Mouse (Mus musculus) hindbrain, embryonic 11.5 days (tissue): ENCODE data around the gene Zfp706. TPM values are rescaled to one million over a fixed set of nuclear protein-coding genes. Genes with fewer than 3 reads are reported as not detected.

Source experiments
- ATAC-seq: fragments of 200-750 bp; cut with Nextera tagmentation; 2 replicates; pipeline ENCODE4 v1.8.0; 2017; ENCODE audit warnings: mild to moderate bottlenecking, moderate TSS enrichment, moderate library complexity; ENCODE audit not compliant: low FRiP score
- DNase-seq: peaks from one replicate; pipeline ENCODE4 v3.0.0-alpha.2; 2015; ENCODE audit warnings: low spot score
- H3K27ac ChIP-seq: fragments of 300-500 bp; sonication (generic); 2 replicates; pipeline ENCODE4 v1.5.1; 2014; ENCODE audit warnings: mild to moderate bottlenecking, low read depth, low read length
- H3K27me3 ChIP-seq: fragments of 300-500 bp; sonication (generic); 2 replicates; pipeline ENCODE4 v1.6.1; 2014; ENCODE audit warnings: mild to moderate bottlenecking, low read length, moderate library complexity, mixed read lengths; ENCODE audit not compliant: control insufficient read depth, insufficient read depth
- H3K36me3 ChIP-seq: fragments of 300-500 bp; sonication (generic); 2 replicates; pipeline ENCODE4 v1.6.1; 2014; ENCODE audit warnings: mild to moderate bottlenecking, low read length, moderate library complexity, mixed read lengths; ENCODE audit not compliant: control insufficient read depth, insufficient read depth
- H3K4me1 ChIP-seq: fragments of 300-500 bp; sonication (generic); replicated peaks from 2 replicates; pipeline ENCODE4 v1.6.1; 2014; ENCODE audit warnings: low read length, mixed read lengths; ENCODE audit not compliant: control insufficient read depth, insufficient read depth
- H3K4me2 ChIP-seq: fragments of 300-500 bp; sonication (generic); replicated peaks from 2 replicates; pipeline ENCODE4 v1.6.1; 2014; ENCODE audit warnings: mild to moderate bottlenecking, low read depth, low read length
- H3K4me3 ChIP-seq: fragments of 300-500 bp; sonication (generic); 2 replicates; pipeline ENCODE4 v1.5.1; 2014; ENCODE audit warnings: low read depth, low read length
- H3K9ac ChIP-seq: fragments of 300-500 bp; sonication (generic); 2 replicates; pipeline ENCODE4 v1.6.1; 2014; ENCODE audit warnings: low read depth, low read length
- H3K9me3 ChIP-seq: fragments of 300-500 bp; sonication (generic); 2 replicates; pipeline ENCODE4 v1.6.1; 2016; ENCODE audit warnings: low read length; ENCODE audit not compliant: control insufficient read depth
- WGBS: fragments of 180-500 bp; shearing (Covaris S2); extraction: QIAGEN DNeasy Blood & Tissue Kit; methylation state at CpG from one replicate; pipeline ENCODE4 v1.1.7; 2014; 5-methylcytosine and 5-hydroxymethylcytosine counted together
- polyA plus RNA-seq: library from polyadenylated mRNA; unstranded; fragments of >200 nt; fragmentation: Nextera tagmentation; extraction: Ambion mirVana; gene quantifications from 2 replicates; pipeline ENCODE4 v1.2.1, GENCODE M21; 2014

Gene Zfp706
- polyA plus RNA-seq, 1 experiment from 2014 or later, result 360 TPM

DNA sequence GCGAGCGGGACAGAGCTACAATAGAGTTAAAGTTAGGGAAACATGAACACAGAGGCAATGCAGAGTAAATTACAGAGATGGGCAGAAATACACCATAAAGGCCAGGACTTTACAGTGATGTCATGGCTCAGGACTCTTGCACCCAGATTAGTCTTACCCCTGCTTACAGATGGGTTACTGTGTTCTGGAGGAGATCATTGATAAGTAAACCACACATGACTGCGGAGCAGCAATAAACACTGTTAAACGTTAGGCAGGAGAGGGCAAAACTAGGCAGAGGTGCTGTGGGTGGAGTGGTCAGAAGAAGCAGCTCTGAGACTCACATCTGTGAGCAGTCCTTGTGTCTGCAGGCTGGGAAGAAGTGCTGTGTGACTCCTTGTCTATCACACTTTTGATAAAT, 18.9 kb upstream of the Zfp706 start:
- Histone ChIP-seq H3K27me3 (no peaks in the 10 kb centered on the region), H3K9me3 (no peaks in the 10 kb centered on the region), H3K4me1 (no peaks in the 10 kb centered on the region), H3K4me3 (no peak overlapping the region), H3K9ac (no peak overlapping the region), H3K36me3 (no peaks in the 10 kb centered on the region), H3K27ac (no peak overlapping the region), H3K4me2 (no peak overlapping the region)
- WGBS, result 92% methylated on average over 4 of the region's 4 CpGs
- no peak for DNase-seq
- no peak for ATAC-seq

DNA sequence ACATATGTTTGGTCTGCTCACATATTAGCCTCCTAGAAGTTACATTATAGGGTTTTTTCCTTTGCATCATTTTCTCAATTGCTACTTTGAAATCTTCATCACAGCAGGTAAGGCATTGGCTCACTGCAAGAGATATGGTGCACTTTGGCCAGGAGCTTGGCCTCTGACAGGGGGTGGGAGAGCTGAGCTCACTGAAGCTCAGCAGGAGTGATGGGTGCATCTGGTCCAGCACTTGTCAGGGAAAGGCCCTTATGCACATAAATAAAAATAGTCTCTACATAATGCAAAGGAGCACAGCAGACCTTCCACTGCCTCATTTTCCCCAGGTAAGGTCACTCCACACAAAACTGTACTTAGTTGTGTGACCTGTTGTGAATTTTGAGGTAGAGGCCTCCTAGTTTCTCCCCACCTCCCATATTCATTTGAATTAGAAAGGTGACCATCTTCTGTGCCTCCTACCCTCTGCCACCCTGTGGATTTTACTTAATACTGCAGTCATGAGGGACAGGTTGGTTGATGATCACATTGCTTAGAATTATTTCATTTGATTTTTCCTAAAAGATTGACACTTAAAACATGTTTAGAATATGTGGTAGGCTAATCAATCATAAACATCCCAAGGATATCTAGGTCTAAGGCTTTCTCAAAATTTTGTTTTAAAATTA, 13.1 kb upstream of the Zfp706 start:
- Histone ChIP-seq H3K4me3 (no peak overlapping the region), H3K4me1 (no peaks in the 10 kb centered on the region), H3K36me3 (no peaks in the 10 kb centered on the region), H3K4me2 (no peak overlapping the region), H3K27me3 (no peaks in the 10 kb centered on the region), H3K9ac (no peak overlapping the region), H3K27ac (no peak overlapping the region), H3K9me3 (no peaks in the 10 kb centered on the region)
- DNase-seq, result no peak
- ATAC-seq, result no peak

- no peaks in the 10 kb centered on the region for H3K4me1 ChIP-seq
- no peak overlapping the region for H3K9ac ChIP-seq
- 79% methylated on average over 3 of the region's 3 CpGs for WGBS
- no peaks in the 10 kb centered on the region for H3K27me3 ChIP-seq
- H3K27ac ChIP-seq, result no peak overlapping the region
- H3K4me3 ChIP-seq, result no peak overlapping the region
- no peaks in the 10 kb centered on the region for H3K9me3 ChIP-seq
- H3K4me2 ChIP-seq, result no peak overlapping the region
- H3K36me3 ChIP-seq, result no peaks in the 10 kb centered on the region
- no peak for DNase-seq
- no peak for ATAC-seq
Observed at GRCm38 (mm10) chr15:37019434-37019833, 11.9 kb upstream of the Zfp706 start.

- Histone ChIP-seq H3K27me3 (no peaks in the 10 kb centered on the region), H3K9ac (no peak overlapping the region), H3K4me2 (no peak overlapping the region), H3K4me1 (no peaks in the 10 kb centered on the region; the same call in 1 of the 2 replicates), H3K9me3 (no peaks in the 10 kb centered on the region), H3K27ac (no peak overlapping the region), H3K4me3 (no peak overlapping the region), H3K36me3 (no peaks in the 10 kb centered on the region)
- 92% methylated on average over 7 of the region's 7 CpGs for WGBS
- no peak for DNase-seq
- ATAC-seq, result no peak
Observed at GRCm38 (mm10) chr15:37011897-37012296, 4.3 kb upstream of the Zfp706 start.

GRCm38 (mm10) chr15:37011316-37011715, 3.7 kb upstream of the Zfp706 start:
- Histone ChIP-seq H3K36me3 (no peaks in the 10 kb centered on the region), H3K4me2 (no peak overlapping the region), H3K27ac (no peak overlapping the region), H3K9ac (no peak overlapping the region), H3K27me3 (no peaks in the 10 kb centered on the region), H3K4me1 (no peaks in the 10 kb centered on the region; the same call in 1 of the 2 replicates), H3K9me3 (no peaks in the 10 kb centered on the region), H3K4me3 (no peak overlapping the region)
- 57% methylated on average over 3 of the region's 3 CpGs for WGBS
- DNase-seq (no peak), ATAC-seq (no peak)

DNA sequence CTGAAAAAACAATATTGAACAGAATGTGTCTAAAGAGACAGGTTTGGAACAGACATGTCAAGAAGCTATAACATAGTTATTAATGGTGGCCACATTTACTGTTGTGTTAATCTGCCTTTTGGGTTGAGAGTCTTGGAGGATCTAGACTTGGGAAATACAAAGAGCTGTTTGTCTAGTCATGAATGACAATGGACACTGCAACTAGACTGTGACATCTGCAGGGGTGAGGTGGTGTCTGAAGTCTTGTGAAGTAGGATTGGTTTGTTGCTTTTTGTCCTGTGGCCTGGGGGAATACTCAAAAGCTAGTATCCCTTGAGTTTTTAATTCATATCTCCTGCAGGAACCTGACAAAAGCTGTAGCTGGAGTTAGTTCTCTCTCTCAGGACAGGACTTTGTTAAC, 973 bp upstream of the Zfp706 start:
- no peak overlapping the region for H3K27ac ChIP-seq

GRCm38 (mm10) chr15:37007959-37008419, 416 bp upstream of the Zfp706 start:
- Histone ChIP-seq H3K27me3 (no peaks in the 10 kb centered on the region), H3K9ac (peak overlapping the region; percentile 96), H3K36me3 (no peaks in the 10 kb centered on the region), H3K4me3 (peak overlapping the region; percentile 86), H3K4me2 (peak overlapping the region; percentile 67), H3K9me3 (no peaks in the 10 kb centered on the region), H3K27ac (peak overlapping the region; percentile 96), H3K4me1 (peaks cover 2% of the 10 kb centered on the region; the same call in 1 of the 2 replicates)
- WGBS, result 33% methylated on average over 8 of the region's 8 CpGs
- DNase-seq, result no peak
- no peak for ATAC-seq

More for the DNA sequence above, 973 bp upstream of the Zfp706 start:
- H3K4me1 ChIP-seq, result peaks cover 2% of the 10 kb centered on the region; the same call in 1 of the 2 replicates
- DNase-seq, result no peak
- no peak overlapping the region for H3K4me2 ChIP-seq
- H3K4me3 ChIP-seq, result no peak overlapping the region
- no peak for ATAC-seq
- H3K9me3 ChIP-seq, result no peaks in the 10 kb centered on the region
- no peaks in the 10 kb centered on the region for H3K36me3 ChIP-seq
- no peaks in the 10 kb centered on the region for H3K27me3 ChIP-seq
- H3K9ac ChIP-seq, result no peak overlapping the region

GRCm38 (mm10) chr15:37006475-37007164, 953 bp downstream of the Zfp706 start:
- no peaks in the 10 kb centered on the region for H3K27me3 ChIP-seq
- H3K27ac ChIP-seq, result peak overlapping the region; percentile 94
- peak overlapping the region; percentile 48 for H3K4me2 ChIP-seq
- WGBS, result under 1% methylated on average over 34 of the region's 48 CpGs
- ATAC-seq, result no peak; the same call in 1 of the 2 replicates
- peak; percentile 41 for DNase-seq
- peak overlapping the region; percentile 86 for H3K4me3 ChIP-seq
- H3K36me3 ChIP-seq, result 0 out of 2 replicates have a peak, but pooled peaks cover 4% of the 10 kb centered on the region
- no peaks in the 10 kb centered on the region for H3K9me3 ChIP-seq
- H3K9ac ChIP-seq, result peak overlapping the region; percentile 96
- H3K4me1 ChIP-seq, result peaks cover 2% of the 10 kb centered on the region; the same call in 1 of the 2 replicates
